Mouse (Mus musculus) MEL (cell line): Measurements from ENCODE around the gene Dennd2c. TPM values are rescaled to one million over a fixed set of nuclear protein-coding genes. Genes with fewer than 3 reads are reported as not detected.

Experiments
- DNase-seq: peaks from one replicate; pipeline ENCODE4 v3.0.0; 2011; ENCODE audit warnings: low read depth, low spot score
- H3K27ac ChIP-seq: 2 replicates; pipeline ENCODE4 v1.5.1; 2012; ENCODE audit warnings: low read depth, mild to moderate bottlenecking, control low read depth, low read length, moderate library complexity; ENCODE audit not compliant: control insufficient read depth
- H3K27me3 ChIP-seq, 2 experiments: fragments of 150-350 bp in 1 of 2; sonication (generic) in 1 of 2; 2 replicates each; pipeline ENCODE4 v1.6.1; 2012; ENCODE audit warnings: low read length in 2 of 2, mild to moderate bottlenecking in 2 of 2, improper control_type of control experiment in 1 of 2, moderate library complexity in 1 of 2; ENCODE audit not compliant: insufficient read depth in 2 of 2, control insufficient read depth in 1 of 2
- H3K36me3 ChIP-seq, 2 experiments: 2 replicates each; pipeline ENCODE4 v1.6.1; 2012 to 2014; ENCODE audit warnings: low read length in 2 of 2, improper control_type of control experiment in 1 of 2, inconsistent platforms in 1 of 2, mild to moderate bottlenecking in 1 of 2; ENCODE audit not compliant: insufficient read depth in 2 of 2, control insufficient read depth in 1 of 2
- H3K4me1 ChIP-seq, 2 experiments: fragments of 150-350 bp in 1 of 2; sonication (generic) in 1 of 2; 2 replicates each; pipeline ENCODE4 v1.6.1; 2012; ENCODE audit warnings: low read length in 2 of 2, improper control_type of control experiment in 1 of 2, mild to moderate bottlenecking in 1 of 2; ENCODE audit not compliant: insufficient read depth in 2 of 2, control insufficient read depth in 1 of 2
- H3K4me3 ChIP-seq, 2 experiments: fragments of 150-350 bp in 1 of 2; sonication (generic) in 1 of 2; 2 replicates each; pipeline ENCODE4 v1.5.1; 2012; ENCODE audit warnings: low read depth in 2 of 2, low read length in 2 of 2, mild to moderate bottlenecking in 2 of 2, moderate library complexity in 2 of 2, control low read depth in 1 of 2, improper control_type of control experiment in 1 of 2; ENCODE audit not compliant: control insufficient read depth in 1 of 2, insufficient read depth in 1 of 2
- H3K79me2 ChIP-seq: 2 replicates; pipeline ENCODE4 v1.6.1; 2012; ENCODE audit warnings: mild to moderate bottlenecking, low read length, moderate library complexity; ENCODE audit not compliant: control insufficient read depth, poor library complexity, insufficient read depth
- H3K9ac ChIP-seq: 2 replicates; pipeline ENCODE4 v1.6.1; 2012; ENCODE audit warnings: low read depth, mild to moderate bottlenecking, control low read depth, low read length, moderate library complexity; ENCODE audit not compliant: control insufficient read depth, poor library complexity, severe bottlenecking
- H3K9me3 ChIP-seq: fragments of 150-350 bp; sonication (generic); replicated peaks from 2 replicates; pipeline ENCODE4 v1.6.1; 2012; ENCODE audit warnings: mild to moderate bottlenecking, low read length, improper control_type of control experiment, moderate library complexity; ENCODE audit not compliant: insufficient read depth
- CHD1 ChIP-seq: IDR thresholded peaks from 2 replicates; pipeline ENCODE4 v1.6.1; 2012; ENCODE audit warnings: low read depth, mild to moderate bottlenecking, inconsistent platforms, low read length, improper control_type of control experiment
- CHD2 ChIP-seq: IDR thresholded peaks from 2 replicates; pipeline ENCODE4 v1.6.1; 2011; ENCODE audit warnings: low read length, improper control_type of control experiment
- ETS1 ChIP-seq: IDR thresholded peaks from 2 replicates; pipeline ENCODE4 v1.6.1; 2012; ENCODE audit warnings: low read depth, mild to moderate bottlenecking, inconsistent platforms, low read length, improper control_type of control experiment, moderate library complexity
- GABPA ChIP-seq: IDR thresholded peaks from 2 replicates; pipeline ENCODE4 v1.6.1; 2012; ENCODE audit warnings: low read depth, mild to moderate bottlenecking, inconsistent platforms, low read length, improper control_type of control experiment, moderate library complexity
- HCFC1 ChIP-seq: IDR thresholded peaks from 2 replicates; pipeline ENCODE4 v1.6.1; 2012; ENCODE audit warnings: low read depth, mild to moderate bottlenecking, inconsistent platforms, low read length, improper control_type of control experiment, moderate library complexity
- JUND ChIP-seq: IDR thresholded peaks from 2 replicates; pipeline ENCODE4 v1.6.1; 2011; ENCODE audit warnings: low read depth, mild to moderate bottlenecking, improper control_type of control experiment, low read length
- MAZ ChIP-seq: IDR thresholded peaks from 2 replicates; pipeline ENCODE4 v1.6.1; 2012; ENCODE audit warnings: low read depth, mild to moderate bottlenecking, inconsistent platforms, low read length, improper control_type of control experiment
- MXI1 ChIP-seq: IDR thresholded peaks from 2 replicates; pipeline ENCODE4 v1.6.1; 2011; ENCODE audit warnings: mild to moderate bottlenecking, low read depth, low read length, improper control_type of control experiment
- NELFE ChIP-seq: IDR thresholded peaks from 2 replicates; pipeline ENCODE4 v1.6.1; 2011; ENCODE audit warnings: low read depth, low read length, improper control_type of control experiment
- NRF1 ChIP-seq: IDR thresholded peaks from 2 replicates; pipeline ENCODE4 v1.6.1; 2014; ENCODE audit warnings: low read depth, mild to moderate bottlenecking, inconsistent platforms, low read length, improper control_type of control experiment, moderate library complexity; ENCODE audit not compliant: poor library complexity, insufficient read depth, severe bottlenecking
- POLR2AphosphoS2 ChIP-seq: IDR thresholded peaks from 2 replicates; pipeline ENCODE4 v1.6.1; 2011; ENCODE audit warnings: low read length, improper control_type of control experiment
- POLR2AphosphoS5 ChIP-seq: IDR thresholded peaks from 2 replicates; pipeline ENCODE4 v1.6.1; 2012; ENCODE audit warnings: low read depth, borderline replicate concordance, mild to moderate bottlenecking, inconsistent platforms, low read length, moderate library complexity, mixed read lengths
- RAD21 ChIP-seq: IDR thresholded peaks from 2 replicates; pipeline ENCODE4 v1.6.1; 2011; ENCODE audit warnings: mild to moderate bottlenecking, low read depth, low read length, improper control_type of control experiment
- SMC3 ChIP-seq: IDR thresholded peaks from 2 replicates; pipeline ENCODE4 v1.6.1; 2011; ENCODE audit warnings: low read depth, low read length, improper control_type of control experiment
- TBP ChIP-seq: IDR thresholded peaks from 2 replicates; pipeline ENCODE4 v1.8.0; 2011; ENCODE audit warnings: low read depth, low read length, improper control_type of control experiment
- USF2 ChIP-seq, 2 experiments: IDR thresholded peaks; 2 replicates each; pipeline ENCODE4 v1.6.1; 2011 to 2012; ENCODE audit warnings: improper control_type of control experiment in 2 of 2, low read length in 2 of 2, borderline replicate concordance in 1 of 2, inconsistent platforms in 1 of 2, low read depth in 1 of 2, mild to moderate bottlenecking in 1 of 2; ENCODE audit not compliant: insufficient read depth in 1 of 2
- ZC3H11A ChIP-seq: IDR thresholded peaks from 2 replicates; pipeline ENCODE4 v1.6.1; 2012; ENCODE audit warnings: low read depth, mild to moderate bottlenecking, inconsistent platforms, low read length, improper control_type of control experiment
- ZKSCAN1 ChIP-seq: IDR thresholded peaks from 2 replicates; pipeline ENCODE4 v1.6.1; 2012; ENCODE audit warnings: low read depth, mild to moderate bottlenecking, inconsistent platforms, low read length, improper control_type of control experiment, moderate library complexity
- polyA plus RNA-seq, 2 experiments: library from polyadenylated mRNA; stranded (reverse) in 1 of 2; unstranded in 1 of 2; fragments of >175 nt in 1 of 2; fragments of >200 nt in 1 of 2; gene quantifications; 2 replicates each; pipeline versions ENCODE4 v1.2.1 to v1.2.4; 2012; ENCODE audit warnings: low replicate concordance in 2 of 2, low read depth in 1 of 2; ENCODE audit not compliant: insufficient read length in 2 of 2, insufficient read depth in 1 of 2, missing spikeins in 1 of 2
- total RNA-seq: library from RNA; depleted of rRNA; stranded (reverse); fragments of 300-350 nt; gene quantifications from 2 replicates; pipeline ENCODE4 v1.2.3, GENCODE M21; 2012

The Dennd2c gene
- total and polyA plus RNA-seq, 3 experiments: 5.0 to 8.0 TPM; not detected in 1

DNA sequence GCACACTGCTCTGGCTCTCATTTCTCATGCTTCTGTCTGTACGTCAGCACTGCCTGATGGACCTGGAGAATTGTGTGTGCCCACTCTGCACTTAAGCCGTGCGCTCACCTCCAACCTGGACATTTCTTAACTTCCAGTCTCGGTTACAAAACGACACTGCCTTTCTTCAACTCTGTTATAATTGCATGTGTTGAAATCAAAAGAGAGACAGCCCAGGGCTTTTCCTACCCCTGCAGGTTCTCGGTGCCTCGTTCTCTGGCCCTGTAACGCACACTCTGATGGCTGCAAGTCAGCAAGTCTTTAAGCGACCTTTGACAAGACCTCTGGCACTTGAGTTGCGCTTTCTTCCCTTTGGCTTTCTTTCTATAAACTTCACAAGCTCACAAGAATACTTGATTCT lies 40.0 kb downstream of the Dennd2c start:
- no peaks in the 10 kb centered on the region for H3K9me3 ChIP-seq
- H3K27me3 ChIP-seq: no peaks in the 10 kb centered on the region
- no peak for DNase-seq
- H3K4me3 ChIP-seq: no peak overlapping the region
- H3K79me2 ChIP-seq: no peaks in the 10 kb centered on the region
- H3K9ac ChIP-seq: no peak overlapping the region
- H3K36me3 ChIP-seq: peaks cover 0 to 14% of the 10 kb centered on the region in 2 experiments; a peak in 2 of 4 replicates
- H3K27ac ChIP-seq: no peak overlapping the region
- TF ChIP-seq MXI1 (no peak), RAD21 (no peak), NRF1 (no peak), JUND (no peak), POLR2AphosphoS5 (no peak), NELFE (no peak), ZKSCAN1 (no peak), CHD1 (no peak), CHD2 (no peak), HCFC1 (no peak), GABPA (no peak), SMC3 (no peak), MAZ (no peak), TBP (no peak)
- peaks cover 8 to 19% of the 10 kb centered on the region in 2 experiments; a peak in 3 of 4 replicates for H3K4me1 ChIP-seq

DNA sequence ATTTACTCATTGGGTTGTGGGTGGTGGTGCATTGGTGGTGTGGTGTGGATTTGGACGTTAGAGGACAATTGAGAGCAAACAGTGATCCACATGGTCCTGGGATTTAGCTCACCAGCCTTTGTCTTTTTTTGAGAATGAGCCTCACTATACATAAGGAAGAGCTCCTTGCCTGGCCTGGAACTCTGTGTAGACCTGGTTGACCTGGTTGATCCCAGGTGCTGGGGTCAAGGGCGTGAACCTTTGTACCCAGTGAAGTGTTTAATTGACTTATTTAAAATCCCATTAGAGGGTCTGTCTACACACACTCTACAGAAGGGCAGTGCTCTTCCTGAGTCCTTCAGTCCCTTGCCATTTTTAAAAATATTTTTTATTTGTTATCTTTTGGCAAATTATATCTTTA lies 42.9 kb downstream of the Dennd2c start:
- H3K4me1 ChIP-seq: peaks cover 2 to 6% of the 10 kb centered on the region in 2 experiments; a peak in 3 of 4 replicates
- TF ChIP-seq ZKSCAN1: no peak
- TF ChIP-seq CHD1: no peak
- TF ChIP-seq POLR2AphosphoS5: no peak
- no peak for TF ChIP-seq ETS1
- no peak for TF ChIP-seq ZC3H11A
- no peak for TF ChIP-seq USF2 (IDR thresholded peaks at IDR 0.05; ENCODE audit: borderline replicate concordance in 1 of 2, insufficient read depth in 1 of 2, low read depth in 1 of 2, low read length in 2 of 2)
- TF ChIP-seq MAZ: no peak
- TF ChIP-seq POLR2AphosphoS2: no peak
- TF ChIP-seq, all 39 proteins: peak for 0
- no peak for DNase-seq
- no peaks in the 10 kb centered on the region for H3K79me2 ChIP-seq
- no peaks in the 10 kb centered on the region for H3K27me3 ChIP-seq
- no peak overlapping the region for H3K9ac ChIP-seq
- H3K9me3 ChIP-seq: no peaks in the 10 kb centered on the region
- no peak overlapping the region for H3K27ac ChIP-seq
- H3K4me3 ChIP-seq: no peak overlapping the region
- H3K36me3 ChIP-seq: peaks cover 0 to 7% of the 10 kb centered on the region in 2 experiments; a peak in 2 of 4 replicates
